Mouse (Mus musculus) liver, embryonic 14.5 days (tissue): ENCODE measurements at regions not wholly inside any gene's neighbourhood (a gene's known extent, or its start where the extent isn't known, plus 50 kb on each side); places are given as distances from the start of the nearest gene placed in this dataset.

Experiments used
- ATAC-seq: fragments of 200-750 bp; cut with Nextera tagmentation; 2 replicates; pipeline ENCODE4 v1.8.0; 2017; ENCODE audit warnings: moderate number of reproducible peaks, mild to moderate bottlenecking, moderate library complexity; ENCODE audit not compliant: insufficient read depth
- DNase-seq, 3 experiments: peaks; one replicate each; pipeline ENCODE4 v3.0.0-alpha.2; 2012 to 2013; ENCODE audit warnings: low read depth in 3 of 3, low spot score in 3 of 3
- H3K27ac ChIP-seq: fragments of 300-500 bp; sonication (generic); 2 replicates; pipeline ENCODE4 v1.5.1; 2014; ENCODE audit warnings: moderate library complexity, mild to moderate bottlenecking, control low read depth, inconsistent platforms
- H3K27me3 ChIP-seq: fragments of 300-500 bp; sonication (generic); 2 replicates; pipeline ENCODE4 v1.6.1; 2014; ENCODE audit warnings: mild to moderate bottlenecking, low read length, moderate library complexity; ENCODE audit not compliant: control insufficient read depth, insufficient read depth
- H3K36me3 ChIP-seq: fragments of 300-500 bp; sonication (generic); replicated peaks from 2 replicates; pipeline ENCODE4 v1.6.1; 2014; ENCODE audit warnings: low read depth; ENCODE audit not compliant: control insufficient read depth, insufficient read depth
- H3K4me1 ChIP-seq, 2 experiments: fragments of 200-500 bp in 1 of 2; fragments of 300-500 bp in 1 of 2; sonication (generic) in 1 of 2; replicated peaks; 2 replicates each; pipeline ENCODE4 v1.6.1; 2012 to 2014; ENCODE audit warnings: antibody characterized with exemption in 1 of 2, inconsistent platforms in 1 of 2, low read length in 1 of 2; ENCODE audit not compliant: control insufficient read depth in 2 of 2, insufficient read depth in 2 of 2
- H3K4me2 ChIP-seq: fragments of 300-500 bp; sonication (generic); 2 replicates; pipeline ENCODE4 v1.6.1; 2014; ENCODE audit warnings: low read depth, mild to moderate bottlenecking, control low read depth, moderate library complexity
- H3K4me3 ChIP-seq, 2 experiments: fragments of 200-500 bp in 1 of 2; fragments of 300-500 bp in 1 of 2; sonication (generic) in 1 of 2; 2 replicates each; pipeline ENCODE4 v1.5.1; 2012 to 2014; ENCODE audit warnings: low read depth in 2 of 2, low read length in 2 of 2, mild to moderate bottlenecking in 2 of 2, control low read depth in 1 of 2, inconsistent platforms in 1 of 2, moderate library complexity in 1 of 2; ENCODE audit not compliant: insufficient read depth in 1 of 2
- H3K9ac ChIP-seq: fragments of 300-500 bp; sonication (generic); replicated peaks from 2 replicates; pipeline ENCODE4 v1.6.1; 2014; ENCODE audit warnings: mild to moderate bottlenecking, control low read depth, moderate library complexity
- H3K9me3 ChIP-seq: fragments of 300-500 bp; sonication (generic); 2 replicates; pipeline ENCODE4 v1.6.1; 2016; ENCODE audit warnings: low read length, mixed read lengths; ENCODE audit not compliant: control insufficient read depth
- CTCF ChIP-seq: IDR thresholded peaks from 2 replicates; pipeline ENCODE4 v1.5.1; 2016; ENCODE audit warnings: antibody characterized with exemption, low read depth, control low read depth
- EP300 ChIP-seq: IDR thresholded peaks from 2 replicates; pipeline ENCODE4 v1.6.1; 2016; ENCODE audit warnings: antibody characterized with exemption, low read depth
- WGBS: fragments of 180-500 bp; shearing (Covaris S2); extraction: QIAGEN DNeasy Blood & Tissue Kit; methylation state at CpG from one replicate; pipeline ENCODE4 v1.1.7; 2014; ENCODE audit not compliant: insufficient replicate concordance; 5-methylcytosine and 5-hydroxymethylcytosine counted together

- 61% methylated on average over 4 of the region's 4 CpGs for WGBS
- H3K27ac ChIP-seq: no peak overlapping the region
- TF ChIP-seq EP300: no peak
- TF ChIP-seq CTCF: no peak
- ATAC-seq (no peak), DNase-seq (no peak)
- H3K9me3 ChIP-seq: no peaks in the 10 kb centered on the region
- H3K27me3 ChIP-seq: no peaks in the 10 kb centered on the region
- H3K4me3 ChIP-seq: no peak overlapping the region
- no peaks in the 10 kb centered on the region for H3K4me1 ChIP-seq
- H3K9ac ChIP-seq: no peak overlapping the region
- H3K36me3 ChIP-seq: no peaks in the 10 kb centered on the region
- no peak overlapping the region for H3K4me2 ChIP-seq
Observed at GRCm38 (mm10) chr10:87686311-87686710, 164.7 kb downstream of the Pah start.

DNA sequence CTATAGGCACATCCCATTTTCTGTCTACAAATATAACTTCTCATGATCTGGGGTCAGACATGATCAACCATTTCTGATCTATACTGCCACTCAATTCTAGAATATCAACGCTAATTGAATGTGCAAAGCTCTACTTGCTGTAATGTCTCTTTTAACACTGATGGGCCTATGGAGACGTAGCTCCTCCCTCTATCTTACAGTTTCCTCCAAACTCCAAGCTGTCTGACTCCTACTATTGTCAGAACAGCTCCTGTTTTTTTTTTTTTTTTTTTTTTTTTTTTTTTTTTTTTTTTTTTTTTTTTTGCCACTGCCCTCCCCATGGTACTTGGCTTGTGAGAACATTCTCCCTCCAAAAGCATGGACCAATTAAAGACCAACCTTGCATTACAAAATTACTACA, 165.2 kb downstream of the Pah start:
- ATAC-seq: no peak
- no peak for DNase-seq
- TF ChIP-seq EP300 (no peak), CTCF (no peak)
- H3K9me3 ChIP-seq: no peaks in the 10 kb centered on the region
- H3K9ac ChIP-seq: no peak overlapping the region
- no peaks in the 10 kb centered on the region for H3K4me1 ChIP-seq
- H3K4me2 ChIP-seq: no peak overlapping the region
- no peak overlapping the region for H3K27ac ChIP-seq
- no peaks in the 10 kb centered on the region for H3K27me3 ChIP-seq
- 52% methylated on average over 2 of the region's 2 CpGs for WGBS
- no peaks in the 10 kb centered on the region for H3K36me3 ChIP-seq
- no peak overlapping the region for H3K4me3 ChIP-seq

DNA sequence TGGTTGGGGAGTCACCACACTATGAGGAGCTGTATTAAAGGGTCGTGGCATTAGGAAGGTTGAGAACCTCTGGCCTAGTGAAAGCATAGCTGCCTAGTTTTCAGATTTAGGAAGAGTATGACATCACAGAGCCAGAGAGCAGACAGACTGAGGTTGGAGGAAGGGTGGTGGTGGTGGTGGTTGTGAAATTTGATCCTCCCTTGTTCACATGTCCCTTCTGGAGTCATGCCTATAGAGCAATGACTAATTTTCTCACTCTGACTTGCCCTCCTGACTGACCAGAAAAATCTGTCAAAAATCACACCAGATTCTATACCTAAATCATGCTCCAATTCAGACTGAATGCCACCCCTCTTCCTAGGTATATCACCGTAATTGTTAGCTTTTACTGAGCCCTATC, 166.2 kb downstream of the Pah start:
- Histone ChIP-seq H3K9ac (no peak overlapping the region), H3K4me3 (no peak overlapping the region), H3K36me3 (no peaks in the 10 kb centered on the region), H3K27ac (no peak overlapping the region), H3K9me3 (no peaks in the 10 kb centered on the region), H3K4me1 (no peaks in the 10 kb centered on the region), H3K4me2 (no peak overlapping the region), H3K27me3 (no peaks in the 10 kb centered on the region)
- 47% methylated on average over 2 of the region's 2 CpGs for WGBS
- DNase-seq: no peak
- no peak for TF ChIP-seq EP300
- TF ChIP-seq CTCF: no peak
- no peak for ATAC-seq

- ATAC-seq: no peak
- Histone ChIP-seq H3K4me2 (no peak overlapping the region), H3K4me1 (no peaks in the 10 kb centered on the region), H3K27me3 (no peaks in the 10 kb centered on the region), H3K4me3 (no peak overlapping the region), H3K9ac (no peak overlapping the region), H3K9me3 (no peaks in the 10 kb centered on the region), H3K27ac (no peak overlapping the region), H3K36me3 (no peaks in the 10 kb centered on the region)
- DNase-seq: no peak
- TF ChIP-seq EP300 (no peak), CTCF (peak; percentile 33)
Observed at GRCm38 (mm10) chr10:87690831-87691230, 167.2 kb upstream of the Igf1 start.

DNA sequence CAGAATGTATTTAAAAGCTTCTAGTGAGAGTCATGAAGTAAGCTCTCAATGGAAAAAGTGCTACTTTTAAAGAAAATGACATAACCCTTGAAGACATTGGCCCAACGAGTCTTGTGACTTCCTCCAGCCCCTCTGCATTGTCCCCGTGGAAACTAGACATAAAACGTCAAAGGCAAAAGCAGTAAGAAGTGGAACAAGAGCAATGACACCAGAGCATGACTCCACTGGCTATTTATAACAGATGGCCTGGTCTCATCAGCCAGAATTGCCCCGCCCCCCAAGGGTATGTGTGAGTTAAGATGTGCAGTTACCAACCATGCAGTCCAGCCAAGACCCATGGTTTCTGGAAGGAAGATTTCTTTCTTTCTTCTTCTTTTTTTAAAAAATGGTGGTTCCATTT, 161.6 kb upstream of the Igf1 start:
- Histone ChIP-seq H3K27me3 (no peaks in the 10 kb centered on the region), H3K9me3 (no peaks in the 10 kb centered on the region), H3K4me2 (no peak overlapping the region), H3K4me3 (no peak overlapping the region), H3K27ac (no peak overlapping the region), H3K36me3 (no peaks in the 10 kb centered on the region), H3K4me1 (no peaks in the 10 kb centered on the region), H3K9ac (no peak overlapping the region)
- no peak for DNase-seq
- WGBS: 33% methylated on average over 4 of the region's 4 CpGs
- no peak for ATAC-seq
- no peak for TF ChIP-seq EP300
- TF ChIP-seq CTCF: no peak

DNA sequence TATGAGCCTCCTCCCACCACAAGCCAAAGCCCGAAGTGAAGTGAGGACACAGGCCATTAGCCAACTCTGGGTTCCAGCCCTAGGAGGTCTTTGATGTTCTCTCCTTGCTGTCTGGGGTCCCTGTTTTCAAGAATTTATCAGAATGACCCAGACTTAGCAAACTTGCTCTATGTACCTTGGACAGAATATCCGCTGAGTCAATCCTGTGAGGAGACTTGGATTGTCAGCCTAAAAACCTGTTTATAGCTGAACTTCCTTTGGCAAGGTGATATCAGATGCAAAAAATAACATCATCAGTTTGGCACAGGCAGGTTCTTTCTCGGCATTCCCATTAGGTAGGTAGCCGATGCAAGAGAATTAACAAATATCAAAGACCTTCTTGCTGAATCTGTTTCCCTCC, 146.9 kb upstream of the Igf1 start:
- Histone ChIP-seq H3K36me3 (no peaks in the 10 kb centered on the region), H3K27ac (no peak overlapping the region), H3K4me3 (no peak overlapping the region), H3K4me1 (no peaks in the 10 kb centered on the region), H3K4me2 (no peak overlapping the region), H3K9me3 (no peaks in the 10 kb centered on the region), H3K9ac (no peak overlapping the region), H3K27me3 (no peaks in the 10 kb centered on the region)
- ATAC-seq: no peak
- 60% methylated on average over 4 of the region's 4 CpGs for WGBS
- DNase-seq: no peak
- no peak for TF ChIP-seq EP300
- TF ChIP-seq CTCF: no peak
